Mouse (Mus musculus) erythroblast, embryonic 14.5 days (primary cell): ENCODE results near the gene Frs2. TPM values are rescaled to one million over a fixed set of nuclear protein-coding genes. Genes with fewer than 3 reads are reported as not detected.

ENCODE experiments used
- H3K27me3 ChIP-seq: 2 replicates; pipeline ENCODE4 v1.6.1; 2012; ENCODE audit warnings: inconsistent platforms; ENCODE audit not compliant: control insufficient read depth
- H3K36me3 ChIP-seq: 2 replicates; pipeline ENCODE4 v1.6.1; 2012; ENCODE audit warnings: mild to moderate bottlenecking, inconsistent platforms; ENCODE audit not compliant: control insufficient read depth
- H3K4me1 ChIP-seq: 2 replicates; pipeline ENCODE4 v1.6.1; 2012; ENCODE audit warnings: inconsistent platforms; ENCODE audit not compliant: control insufficient read depth
- H3K4me3 ChIP-seq: replicated peaks from 2 replicates; pipeline ENCODE3; 2012; ENCODE audit warnings: moderate library complexity, mild to moderate bottlenecking, inconsistent platforms
- H3K9me3 ChIP-seq: 2 replicates; pipeline ENCODE4 v1.6.1; 2012; ENCODE audit warnings: low read length, inconsistent platforms, mixed read lengths; ENCODE audit not compliant: control insufficient read depth
- GATA1 ChIP-seq: IDR thresholded peaks from 2 replicates; pipeline ENCODE4 v1.6.1; 2012; ENCODE audit warnings: low read length, inconsistent platforms, mixed read lengths
- TAL1 ChIP-seq: IDR thresholded peaks from 3 replicates; pipeline ENCODE4 v1.6.1; 2012; ENCODE audit warnings: low read length, inconsistent platforms, mixed read lengths
- polyA plus RNA-seq: library from polyadenylated mRNA; stranded (reverse); fragments of >175 nt; gene quantifications from 2 replicates; pipeline ENCODE4 v1.2.3, GENCODE M21; 2012

The Frs2 gene
- polyA plus RNA-seq, 1 experiment, result 0.26 TPM

DNA sequence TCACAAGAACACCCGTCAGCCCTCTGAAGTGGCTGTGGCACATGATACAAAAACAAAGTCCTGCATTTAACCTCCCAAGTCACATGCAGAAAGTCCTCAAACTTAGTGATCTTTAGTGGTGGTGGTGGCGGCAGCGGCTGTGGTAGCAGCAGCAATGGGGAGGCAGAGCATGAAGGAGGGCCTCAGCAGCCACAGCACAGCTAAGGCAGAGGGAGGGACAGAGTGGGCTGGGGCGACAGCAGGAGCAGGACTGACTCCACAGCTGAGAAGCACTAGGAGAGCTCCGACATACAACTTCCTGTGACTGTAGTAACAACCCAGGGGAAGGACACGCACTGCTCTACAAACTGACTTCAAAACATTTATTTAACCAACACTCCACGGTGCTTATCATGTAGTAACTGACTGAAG is 29.9 kb downstream of the Frs2 start:
- Histone ChIP-seq H3K9me3 (no peaks in the 10 kb centered on the region), H3K4me3 (peak overlapping the region; percentile 35), H3K27me3 (no peaks in the 10 kb centered on the region), H3K36me3 (peaks cover 50% of the 10 kb centered on the region), H3K4me1 (peaks cover 82% of the 10 kb centered on the region)
- TF ChIP-seq GATA1 (no peak), TAL1 (no peak)

DNA sequence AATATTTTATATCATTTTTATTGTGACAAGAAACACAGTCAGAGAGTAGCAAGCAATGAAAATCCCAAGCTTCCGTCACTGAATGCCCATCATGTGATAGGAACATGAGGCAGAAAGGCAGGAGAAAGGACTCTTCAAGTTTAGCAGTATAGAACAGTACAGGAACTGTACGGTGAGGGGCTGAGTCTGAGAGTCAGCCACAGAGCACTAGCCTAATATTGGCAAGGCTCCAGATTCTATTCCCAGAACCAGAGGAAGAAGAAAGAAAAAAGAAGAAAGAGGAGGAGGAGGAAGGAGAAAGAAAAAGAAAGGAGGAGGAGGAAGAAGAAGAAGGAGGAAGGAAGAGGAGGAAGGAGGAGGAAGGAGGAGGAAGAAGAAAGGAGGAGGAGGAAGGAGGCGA is 32.7 kb downstream of the Frs2 start:
- Histone ChIP-seq H3K36me3 (peaks cover 68% of the 10 kb centered on the region), H3K4me1 (peaks cover 94% of the 10 kb centered on the region), H3K4me3 (no peak overlapping the region), H3K9me3 (no peaks in the 10 kb centered on the region), H3K27me3 (no peaks in the 10 kb centered on the region)
- TF ChIP-seq TAL1 (no peak), GATA1 (no peak)

DNA sequence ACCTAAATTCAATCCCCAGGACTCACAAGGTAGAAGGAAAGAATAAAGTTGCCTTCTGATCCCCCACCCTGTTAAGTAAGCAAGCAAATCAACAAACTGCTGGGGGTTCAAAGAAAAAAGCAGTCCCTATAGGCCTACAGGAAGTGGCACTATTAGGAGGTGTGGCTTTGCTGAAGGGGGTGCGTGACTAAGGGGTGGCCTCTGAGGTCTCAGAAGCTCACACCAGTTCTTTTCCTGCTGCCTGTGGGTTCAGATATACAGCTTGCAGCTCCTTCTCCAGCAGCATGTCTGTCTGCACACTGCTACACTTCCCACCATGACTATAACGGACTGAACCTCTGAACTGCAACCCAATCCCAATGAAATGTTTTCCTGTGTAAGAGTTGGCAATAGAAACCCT is 35.8 kb downstream of the Frs2 start:
- Histone ChIP-seq H3K4me1 (peaks cover 93% of the 10 kb centered on the region), H3K27me3 (no peaks in the 10 kb centered on the region), H3K9me3 (no peaks in the 10 kb centered on the region), H3K36me3 (peaks cover 74% of the 10 kb centered on the region), H3K4me3 (peak overlapping the region; percentile 40)
- TF ChIP-seq TAL1, result no peak

DNA sequence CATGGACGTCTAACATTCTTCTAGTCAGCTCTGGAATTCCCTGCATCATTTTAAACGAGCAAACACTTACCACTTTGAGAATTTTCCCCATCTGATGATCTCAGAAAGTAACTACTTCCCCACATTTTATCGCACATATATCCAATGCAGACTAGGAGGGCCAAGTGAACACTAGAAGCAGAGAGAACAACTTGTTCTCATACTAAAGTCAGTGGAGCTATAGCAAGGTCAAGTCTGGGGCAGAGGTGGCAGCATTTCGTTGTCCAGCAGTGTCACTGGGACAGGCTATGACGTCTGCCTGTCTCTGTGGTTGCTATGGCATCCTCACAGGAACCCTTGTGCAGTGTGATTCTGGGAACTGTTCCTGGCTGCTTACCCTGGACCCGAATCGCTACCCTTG is 36.9 kb downstream of the Frs2 start:
- Histone ChIP-seq H3K9me3 (no peaks in the 10 kb centered on the region), H3K27me3 (no peaks in the 10 kb centered on the region), H3K4me3 (no peak overlapping the region), H3K36me3 (peaks cover 68% of the 10 kb centered on the region), H3K4me1 (peaks cover 95% of the 10 kb centered on the region)
- TF ChIP-seq GATA1 (no peak), TAL1 (no peak)

DNA sequence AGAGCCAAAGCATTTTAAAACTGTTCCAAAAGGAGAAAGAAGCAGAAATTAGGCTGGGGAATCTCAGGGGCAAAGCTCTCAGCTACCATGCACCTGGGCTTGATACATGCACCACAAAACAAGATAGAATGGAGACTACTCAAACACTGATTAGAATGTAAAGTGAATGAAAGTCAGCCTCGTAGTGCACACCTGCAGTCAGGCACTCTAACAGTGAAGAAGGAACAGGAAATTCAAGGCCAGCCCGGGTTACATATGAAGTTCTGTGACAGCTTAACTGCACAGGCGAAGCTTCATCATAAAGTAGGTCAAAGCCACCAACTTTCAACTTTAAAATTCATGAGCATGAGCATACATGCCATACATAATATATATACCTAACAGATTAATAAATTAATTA is 38.1 kb downstream of the Frs2 start:
- Histone ChIP-seq H3K9me3 (no peaks in the 10 kb centered on the region), H3K4me1 (peaks cover 96% of the 10 kb centered on the region), H3K27me3 (no peaks in the 10 kb centered on the region), H3K36me3 (peaks cover 64% of the 10 kb centered on the region), H3K4me3 (no peak overlapping the region)
- TF ChIP-seq TAL1, result no peak
- TF ChIP-seq GATA1, result no peak

DNA sequence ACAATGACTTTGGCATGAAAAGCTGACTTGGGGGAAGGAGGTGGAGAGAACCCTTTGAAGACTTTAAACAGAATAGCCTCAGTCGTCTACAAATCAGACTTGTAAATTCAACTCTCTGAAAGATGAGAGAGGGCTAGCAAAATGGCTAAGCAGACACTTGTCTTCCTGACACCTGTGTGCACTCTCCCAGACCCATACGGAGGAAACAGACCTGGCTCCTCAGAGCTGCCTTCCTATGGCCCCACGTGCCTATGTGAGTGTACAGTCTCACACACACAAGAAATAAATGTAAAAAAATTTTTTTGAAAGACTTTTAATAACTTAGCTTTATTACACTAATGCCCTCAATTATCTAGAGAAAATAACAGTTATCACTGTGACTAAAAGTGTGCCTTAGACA is 41.6 kb downstream of the Frs2 start:
- no peaks in the 10 kb centered on the region for H3K9me3 ChIP-seq
- peaks cover 98% of the 10 kb centered on the region for H3K4me1 ChIP-seq
- peaks cover 69% of the 10 kb centered on the region for H3K36me3 ChIP-seq
- peak overlapping the region; percentile 17 for H3K4me3 ChIP-seq
- H3K27me3 ChIP-seq, result no peaks in the 10 kb centered on the region
- TF ChIP-seq GATA1, result no peak
- no peak for TF ChIP-seq TAL1

DNA sequence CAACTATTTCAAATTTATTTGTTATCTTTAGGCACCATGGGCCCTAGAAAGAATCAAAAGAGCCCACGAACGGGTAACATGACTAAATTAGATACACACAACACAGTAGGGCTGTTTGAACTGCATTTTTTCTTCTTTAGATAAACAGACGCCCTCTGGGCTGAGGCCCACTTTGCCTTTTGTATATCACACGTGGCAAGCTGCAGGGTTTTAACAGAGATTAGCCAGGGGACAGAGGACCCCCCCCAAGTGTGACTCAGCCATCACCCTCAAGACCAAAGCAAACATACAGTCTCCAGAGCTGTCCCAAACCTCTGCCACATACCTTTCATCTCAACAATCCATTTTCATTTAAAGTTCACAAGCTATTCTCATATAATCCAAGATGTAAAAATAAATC is 42.1 kb downstream of the Frs2 start:
- no peaks in the 10 kb centered on the region for H3K9me3 ChIP-seq
- H3K27me3 ChIP-seq, result no peaks in the 10 kb centered on the region
- TF ChIP-seq TAL1 (peak; percentile 80), GATA1 (peak; percentile 55)
- peak overlapping the region; percentile 46 for H3K4me3 ChIP-seq
- peaks cover 95% of the 10 kb centered on the region for H3K4me1 ChIP-seq
- peaks cover 67% of the 10 kb centered on the region for H3K36me3 ChIP-seq

DNA sequence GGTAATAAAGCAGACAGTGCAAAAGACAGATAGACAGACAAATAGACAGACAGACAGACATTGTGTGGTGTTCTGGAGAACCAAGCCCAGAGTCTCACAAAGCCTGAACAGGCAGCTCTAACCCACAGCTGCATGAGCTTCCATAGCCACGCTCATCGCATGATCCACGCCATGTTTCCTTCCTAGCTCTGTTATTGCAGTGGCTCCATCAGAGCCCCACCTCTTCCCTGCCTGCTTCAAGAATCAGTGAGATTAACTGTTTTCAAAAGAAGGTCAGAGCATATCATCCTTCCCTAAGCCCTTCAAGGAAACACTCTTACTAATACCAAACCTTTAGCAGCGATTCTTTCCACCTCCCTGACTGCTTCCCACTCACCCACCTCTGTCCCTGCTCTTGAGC is 43.3 kb downstream of the Frs2 start:
- peaks cover 90% of the 10 kb centered on the region for H3K4me1 ChIP-seq
- TF ChIP-seq TAL1 (no peak), GATA1 (no peak)
- peaks cover 69% of the 10 kb centered on the region for H3K36me3 ChIP-seq
- H3K27me3 ChIP-seq, result no peaks in the 10 kb centered on the region
- H3K9me3 ChIP-seq, result no peaks in the 10 kb centered on the region
- H3K4me3 ChIP-seq, result peak overlapping the region; percentile 46

DNA sequence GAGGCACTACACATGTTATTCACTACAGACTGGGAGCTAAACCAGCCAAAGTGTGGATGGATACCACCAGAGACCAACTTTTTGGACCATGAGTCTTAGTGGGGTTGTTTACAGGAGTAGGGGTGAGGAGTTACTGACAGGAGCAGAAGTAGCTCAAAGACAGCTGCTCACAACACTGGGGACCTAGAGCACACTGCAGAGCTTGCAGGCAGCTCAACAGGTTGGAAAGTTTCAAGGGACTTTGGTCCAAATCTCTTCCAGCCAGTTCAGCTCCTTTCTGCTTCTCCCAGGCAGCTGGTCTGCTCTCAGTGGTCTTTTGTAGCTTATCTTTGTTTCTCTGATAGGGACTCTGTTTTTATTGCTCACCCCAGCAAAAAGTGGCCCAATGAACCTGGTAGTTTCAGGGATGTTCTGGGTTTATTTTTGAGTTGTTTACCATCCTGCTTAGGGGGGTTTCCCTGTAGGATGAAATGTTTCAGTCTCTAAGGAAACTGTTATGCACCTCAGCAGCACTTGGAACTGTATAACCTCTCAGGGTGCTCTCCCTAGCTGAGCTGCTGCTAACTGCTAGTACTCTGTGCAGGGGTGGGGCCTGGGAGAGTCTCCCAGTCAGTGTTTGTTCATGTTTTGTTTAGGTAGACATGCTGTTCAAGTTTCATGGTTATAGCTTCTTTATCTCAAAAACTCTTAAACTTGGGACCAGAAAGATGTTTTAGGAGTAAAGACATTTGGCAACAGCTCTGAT is 44.3 kb downstream of the Frs2 start:
- Histone ChIP-seq H3K9me3 (no peaks in the 10 kb centered on the region), H3K36me3 (peaks cover 70% of the 10 kb centered on the region), H3K4me3 (peak overlapping the region; percentile 18), H3K27me3 (no peaks in the 10 kb centered on the region), H3K4me1 (peaks cover 90% of the 10 kb centered on the region)
- TF ChIP-seq TAL1 (no peak), GATA1 (no peak)

DNA sequence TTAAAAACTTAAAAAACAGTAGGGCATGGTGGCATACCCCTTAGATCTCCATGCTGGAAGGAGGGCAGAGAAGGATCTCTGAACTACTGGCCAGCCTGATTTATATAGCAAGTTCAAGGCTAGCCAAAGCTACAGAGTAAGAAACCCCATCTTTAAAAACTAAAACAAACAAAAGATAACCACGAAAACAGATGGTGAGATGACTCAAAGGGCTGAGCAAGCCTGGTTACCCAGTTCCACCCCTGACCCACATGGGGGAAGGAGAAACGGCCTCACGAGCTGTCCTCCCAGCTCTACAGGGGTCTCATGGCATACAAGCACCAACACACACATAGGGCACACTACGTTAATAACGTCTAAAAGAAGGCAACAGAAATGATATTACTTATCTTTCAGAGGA is 48.2 kb downstream of the Frs2 start:
- no peaks in the 10 kb centered on the region for H3K27me3 ChIP-seq
- H3K9me3 ChIP-seq, result no peaks in the 10 kb centered on the region
- no peak overlapping the region for H3K4me3 ChIP-seq
- H3K4me1 ChIP-seq, result peaks cover 82% of the 10 kb centered on the region
- H3K36me3 ChIP-seq, result peaks cover 89% of the 10 kb centered on the region
- no peak for TF ChIP-seq GATA1
- TF ChIP-seq TAL1, result no peak
